Mouse (Mus musculus): ENCODE results near the gene Mrgprx2.

The Mrgprx2 gene

GRCm38 (mm10) chr7:48499221-48499620 is at the start of gene Mrgprx2:
Mrgprx2 (minus strand) TSS chr7:48499321.
- TF ChIP-seq GATA4 (IDR thresholded peaks at IDR 0.05; ENCODE audit: insufficient replicate concordance, low read length) = no peak

- no peak for TF ChIP-seq GATA4 (IDR thresholded peaks at IDR 0.05; ENCODE audit: insufficient replicate concordance, low read length)
Measured at GRCm38 (mm10) chr7:48456242-48456641, 42.9 kb downstream of the Mrgprx2 start, which contains the start of gene Mrgprb1. Mrgprb1 (minus strand) TSS chr7:48456342.

GRCm38 (mm10) chr7:48436581-48436980 is 62.5 kb downstream of the Mrgprx2 start:
- no peak for TF ChIP-seq GATA4 (IDR thresholded peaks at IDR 0.05; ENCODE audit: insufficient replicate concordance, low read length)

Measured in liver, adult (tissue).